Mouse (Mus musculus): Measurements from ENCODE around the gene Paqr3.

GRCm38 (mm10) chr5:97090034-97090784 lies 21.2 kb downstream of the Paqr3 start:
- TF ChIP-seq CTCF (IDR thresholded peaks at IDR 0.05; ENCODE audit: low read depth, low read length) (no peak), TAL1 (conservative IDR thresholded peaks at IDR 0.05; ENCODE audit: low read depth, low read length) (no peak), GATA1 (IDR thresholded peaks at IDR 0.05; ENCODE audit: borderline replicate concordance, low read length) (no peak)
